Mouse (Mus musculus) spleen, embryonic (tissue): ENCODE measurements around the gene Prdm16.

Source experiments
- CTCF ChIA-PET: fragments of 350-600 bp; sonication (Branson Sonifier 250); formaldehyde crosslinking; loops from one replicate; lab custom pipeline; 2022; lab: Charles Lee

The Prdm16 gene

GRCm38 (mm10) chr4:154273000-154273399 lies 363.7 kb downstream of the Prdm16 start:
- CTCF ChIA-PET = no interaction called here

GRCm38 (mm10) chr4:154269520-154269919 lies 367.2 kb downstream of the Prdm16 start:
- CTCF ChIA-PET = no interaction called here

- CTCF ChIA-PET = no interaction called here
Measured at GRCm38 (mm10) chr4:154267511-154267910, 369.2 kb downstream of the Prdm16 start.
